Mouse (Mus musculus): Measurements from ENCODE around the gene Rgs10. TPM values are rescaled to one million over a fixed set of nuclear protein-coding genes. Genes with fewer than 3 reads are reported as not detected.

The Rgs10 gene
- 10 to 100 TPM; 46.0 to 47.0 TPM for total RNA-seq (2021)
- long read RNA-seq, experiment 1, transcript Rgs10-201 (5 exons, 880 nt) = major isoform, 19 of 26 reads
- long read RNA-seq, experiment 1, partial matches to known transcripts = 2 of 26 reads
- long read RNA-seq, experiment 1, other reads (novel, unspliced or antisense) = 5 of 26 reads
- long read RNA-seq, experiment 2, transcript Rgs10-201 (5 exons, 880 nt) = major isoform, 26 of 30 reads
- long read RNA-seq, experiment 2, partial matches to known transcripts = 1 of 30 reads
- long read RNA-seq, experiment 2, other reads (novel, unspliced or antisense) = 3 of 30 reads

DNA sequence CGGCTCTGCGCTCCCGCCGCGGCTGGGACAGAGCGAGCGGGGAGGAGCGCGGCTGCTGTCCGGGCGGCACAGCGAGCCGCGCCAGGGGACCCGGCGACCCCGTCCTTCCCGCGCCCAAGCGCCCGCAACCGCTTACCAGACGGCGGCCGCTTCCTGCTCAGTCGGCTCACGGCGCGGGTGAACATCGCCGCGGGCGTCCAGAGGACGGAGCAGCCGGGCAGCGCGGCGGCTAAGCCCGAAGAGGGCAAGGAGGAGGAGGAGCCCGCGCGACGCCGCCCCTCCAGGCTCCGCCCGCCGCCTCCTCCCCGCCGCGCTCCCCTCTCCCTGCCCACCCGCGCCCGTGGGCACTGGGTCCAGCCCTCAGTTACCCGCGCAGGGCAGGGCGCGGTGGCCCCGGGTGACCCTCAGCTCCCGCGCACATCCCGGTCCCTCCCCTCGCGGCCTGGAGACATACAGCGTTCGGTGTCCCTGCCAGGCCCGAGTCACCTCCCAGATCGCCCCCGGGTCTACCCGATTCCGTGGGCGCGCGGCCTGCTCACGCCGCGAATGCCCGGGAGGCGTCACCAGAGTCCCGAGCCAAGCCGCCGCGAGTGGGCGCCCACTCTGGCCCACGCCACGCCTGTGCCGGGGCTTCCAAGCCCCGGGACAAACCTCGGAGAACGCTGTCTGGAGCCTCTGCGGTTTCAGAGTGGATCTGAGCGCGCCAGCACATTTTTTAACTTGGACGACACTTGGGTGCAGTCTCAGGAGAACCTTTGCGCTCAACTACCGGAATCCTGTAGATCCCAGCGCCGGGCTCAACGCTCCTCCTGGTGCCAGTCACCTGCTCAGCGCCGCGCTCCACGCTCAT, at the start of gene Rgs10:
Rgs10 (minus strand) TSS at position 829 of the 850 bp plus-strand sequence.
- peak within 1 kb of the TSS; percentile 13 for H3K27ac ChIP-seq
- H3K4me3 ChIP-seq = peak within 1 kb of the TSS; percentile 51
- no peak; the same call in none of the 2 replicates for TF ChIP-seq CTCF (IDR thresholded peaks at IDR 0.05)
- intact Hi-C loops (cut with DNase I) = loop anchor here (5.0 kb wide), 1 partner anchor 171 kb away; the partner anchor contains the start of gene Tgfb1i1
- peak; percentile 56 to 63 for DNase-seq (ENCODE audit: extremely low spot score in 1 of 2, low spot score in 2 of 2)

DNA sequence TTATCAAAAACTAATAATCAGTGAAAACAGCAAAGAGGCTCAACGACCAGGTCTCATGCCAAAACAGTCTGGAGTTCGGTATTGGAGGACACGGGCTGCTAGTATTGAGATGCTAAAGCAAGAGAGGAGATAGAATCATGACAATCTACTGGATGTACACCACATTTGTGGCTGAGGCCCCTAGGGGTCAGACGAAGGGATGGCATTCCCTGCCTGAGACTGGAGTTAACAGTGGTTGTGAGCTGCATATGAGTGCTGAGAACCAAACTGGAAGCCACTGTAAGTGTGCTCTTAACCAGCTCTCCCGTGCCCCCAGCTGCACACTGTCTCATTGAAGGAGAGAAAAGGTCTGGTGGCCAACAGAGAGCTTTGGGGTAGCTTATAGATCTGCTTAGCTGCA, 43.8 kb upstream of the Rgs10 start:
- Histone ChIP-seq H3K27ac (no peak overlapping the region), H3K4me3 (no peak overlapping the region)
- intact Hi-C loops (cut with DNase I) = no loop called here
- no peak; the same call in 1 of the 2 replicates for TF ChIP-seq CTCF (IDR thresholded peaks at IDR 0.05)
- DNase-seq (ENCODE audit: extremely low spot score in 1 of 2, low spot score in 2 of 2) = no peak

DNA sequence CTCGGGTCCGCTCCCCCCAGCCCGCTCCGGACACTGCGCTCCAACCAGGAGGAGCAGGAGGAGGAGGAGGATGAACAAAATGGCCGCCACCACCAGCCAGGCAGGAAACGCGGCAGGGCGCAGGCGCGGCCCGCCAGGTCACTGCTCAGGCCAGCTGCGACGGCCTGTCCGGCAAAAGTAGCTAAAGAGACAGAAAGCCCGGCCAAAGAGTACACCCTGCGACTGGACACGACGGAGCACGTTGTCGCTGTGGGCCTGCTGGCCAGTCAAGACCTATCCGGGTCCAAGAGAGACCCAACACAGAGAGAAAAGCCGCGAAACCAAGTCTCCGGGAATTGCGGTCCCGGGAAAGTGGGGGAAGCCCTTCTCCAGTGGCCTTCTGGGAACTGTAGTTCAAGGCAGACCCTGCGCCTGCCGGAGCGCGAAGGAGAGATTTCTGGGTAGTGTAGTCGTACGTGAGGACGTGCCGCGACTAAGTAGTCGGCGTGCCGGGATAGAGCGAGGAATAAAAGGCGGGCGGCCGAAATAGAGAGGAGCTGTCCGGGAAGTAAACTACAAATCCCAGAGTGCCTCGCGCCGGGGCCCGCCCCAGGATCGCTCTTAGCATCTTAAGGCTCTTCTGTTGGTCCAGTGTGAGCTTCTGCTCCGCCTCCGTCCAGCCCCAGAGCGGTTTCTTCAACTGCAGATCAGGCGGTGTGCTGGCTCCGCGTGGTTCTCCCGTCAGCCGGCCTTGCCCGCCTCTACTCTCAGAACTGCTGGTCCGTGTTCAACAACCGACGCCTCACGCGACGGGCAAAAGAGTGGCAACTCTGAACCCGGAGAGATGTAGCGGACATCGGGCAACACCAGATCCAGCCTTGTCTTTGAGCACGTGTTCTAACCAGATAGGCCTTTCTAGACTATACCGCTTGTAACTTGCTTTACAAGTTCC, 43.0 kb upstream of the Rgs10 start, which contains the start of gene Tial1:
Tial1 (minus strand) TSS at position 433 of the 931 bp plus-strand sequence.
- intact Hi-C loops (cut with DNase I) = loop anchor here (1.0 to 2.0 kb wide), 2 partner anchors 215 to 229 kb away; partner anchors contain the start of gene Tgfb1i1
- no peak for TF ChIP-seq CTCF (IDR thresholded peaks at IDR 0.05)
- DNase-seq (ENCODE audit: extremely low spot score in 1 of 2, low spot score in 2 of 2) = peak; percentile 97 to 99
- Histone ChIP-seq H3K4me3 (peak within 1 kb of the TSS; percentile 84), H3K27ac (peak within 1 kb of the TSS; percentile 96)

DNA sequence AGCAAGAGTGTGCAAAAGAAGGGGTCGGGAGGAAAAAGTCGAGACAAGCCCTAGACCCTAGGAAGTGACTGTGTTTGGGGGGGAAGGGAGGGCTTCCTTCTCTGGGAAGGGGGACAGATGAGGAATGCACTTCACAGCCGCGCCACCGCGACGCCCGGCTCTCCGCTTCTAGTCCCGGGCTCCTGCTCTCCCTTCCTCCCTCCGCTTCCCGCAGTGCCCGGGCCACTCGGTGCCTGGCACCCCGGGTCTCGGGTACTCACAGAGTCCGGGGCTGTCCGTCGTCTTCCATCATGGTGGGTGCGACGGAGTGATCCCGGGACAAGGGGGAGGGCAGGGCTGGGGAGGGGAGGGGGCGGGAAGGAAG, 42.3 kb upstream of the Rgs10 start:
- TF ChIP-seq CTCF (IDR thresholded peaks at IDR 0.05) = no peak
- Histone ChIP-seq H3K4me3 (peak overlapping the region; percentile 84), H3K27ac (peak overlapping the region; percentile 96)
- intact Hi-C loops (cut with DNase I) = loop anchor here (1.0 to 2.0 kb wide), 2 partner anchors 214 to 229 kb away; partner anchors contain the start of gene Tgfb1i1
- no peak for DNase-seq (ENCODE audit: extremely low spot score in 1 of 2, low spot score in 2 of 2)

GRCm38 (mm10) chr7:128460131-128460864, 41.7 kb upstream of the Rgs10 start:
- intact Hi-C loops (cut with DNase I) = loop anchor here (2.0 kb wide), 1 partner anchor 213 kb away; the partner anchor contains the start of gene Tgfb1i1
- peak; percentile 24 to 27 for DNase-seq (ENCODE audit: extremely low spot score in 1 of 2, low spot score in 2 of 2)
- TF ChIP-seq CTCF (IDR thresholded peaks at IDR 0.05) = no peak
- Histone ChIP-seq H3K27ac (peak overlapping the region; percentile 96), H3K4me3 (peak overlapping the region; percentile 84)

- no peak for TF ChIP-seq CTCF (IDR thresholded peaks at IDR 0.05)
- DNase-seq (ENCODE audit: extremely low spot score in 1 of 2, low spot score in 2 of 2) = no peak
- H3K4me3 ChIP-seq = peak overlapping the region; percentile 84
- intact Hi-C loops (cut with DNase I) = loop anchor here (2.0 kb wide), 1 partner anchor 213 kb away; the partner anchor contains the start of gene Tgfb1i1
- no peak overlapping the region for H3K27ac ChIP-seq
Measured at GRCm38 (mm10) chr7:128459791-128460130, 41.2 kb upstream of the Rgs10 start.

DNA sequence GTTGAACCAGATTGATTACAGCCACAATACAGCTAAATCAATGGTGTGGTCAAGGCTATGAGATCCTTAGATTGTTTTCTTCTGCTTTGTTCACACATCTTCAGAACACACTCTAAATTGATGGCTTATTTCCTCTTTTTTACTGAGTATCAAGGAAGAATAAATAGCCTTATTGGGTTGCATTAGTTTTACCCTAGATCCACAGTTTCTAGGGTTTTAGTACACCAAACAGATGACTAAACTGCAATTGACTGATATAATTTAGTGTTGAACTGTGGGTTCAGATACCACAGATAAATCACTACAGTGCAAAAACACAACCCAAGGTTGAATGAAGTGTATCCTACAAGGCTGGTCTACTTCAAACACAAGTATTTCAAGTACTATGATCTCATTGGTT, 39.5 kb upstream of the Rgs10 start:
- no peak for TF ChIP-seq CTCF (IDR thresholded peaks at IDR 0.05)

DNA sequence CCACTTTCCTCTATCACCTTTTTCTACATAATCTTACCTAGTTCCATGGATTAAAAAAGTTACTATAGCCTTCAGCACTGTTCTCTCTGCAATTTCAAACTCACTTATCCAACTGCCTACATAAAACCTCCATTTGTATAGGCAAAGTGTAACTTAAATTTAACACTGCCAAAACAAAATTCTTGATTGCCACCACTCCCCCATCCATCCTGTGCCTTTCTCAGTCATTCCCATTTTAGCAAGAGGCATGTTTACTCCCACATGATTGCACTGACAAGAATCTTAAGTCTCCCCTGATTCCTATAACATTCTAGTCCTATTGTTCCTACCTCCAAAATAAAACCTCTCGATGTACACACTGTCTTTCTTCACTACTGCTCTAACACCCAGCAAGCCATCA, 34.2 kb upstream of the Rgs10 start:
- TF ChIP-seq CTCF (IDR thresholded peaks at IDR 0.05) = no peak
- DNase-seq (ENCODE audit: extremely low spot score in 1 of 2, low spot score in 2 of 2) = no peak
- intact Hi-C loops (cut with DNase I) = no loop called here
- H3K27ac ChIP-seq = no peak overlapping the region
- H3K4me3 ChIP-seq = no peak overlapping the region

More for the DNA sequence above, 39.5 kb upstream of the Rgs10 start:
- no peak overlapping the region for H3K27ac ChIP-seq
- DNase-seq (ENCODE audit: extremely low spot score in 1 of 2, low spot score in 2 of 2) = no peak
- H3K4me3 ChIP-seq = no peak overlapping the region
- intact Hi-C loops (cut with DNase I) = no loop called here

- TF ChIP-seq CTCF (IDR thresholded peaks at IDR 0.05) = no peak
- DNase-seq (ENCODE audit: extremely low spot score in 1 of 2, low spot score in 2 of 2) = no peak
- no peak overlapping the region for H3K27ac ChIP-seq
- H3K4me3 ChIP-seq = no peak overlapping the region
- intact Hi-C loops (cut with DNase I) = loop anchor here (10.0 kb wide), 1 partner anchor 466 kb away; no protein-coding TSS in a partner anchor
Measured at GRCm38 (mm10) chr7:128440584-128440983, 22.0 kb upstream of the Rgs10 start.

DNA sequence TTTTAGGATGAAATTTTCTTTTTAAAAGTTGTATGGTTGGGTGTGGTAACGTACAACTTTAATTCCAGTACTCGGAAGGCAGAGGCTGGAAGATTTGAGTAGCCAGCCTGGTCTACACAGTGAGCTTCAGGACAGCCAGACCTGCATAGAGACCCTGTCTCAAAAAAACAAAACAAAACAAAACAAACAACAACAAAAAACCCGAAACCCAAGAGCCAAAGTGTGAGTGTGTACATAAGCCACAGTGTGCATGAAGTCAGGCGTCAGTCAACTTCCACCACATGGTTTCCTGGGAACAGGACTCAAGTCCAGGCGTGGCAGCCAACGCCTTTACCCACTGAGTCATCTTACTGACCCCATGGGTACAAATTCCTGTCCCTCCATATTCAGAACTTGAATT, 20.7 kb upstream of the Rgs10 start:
- intact Hi-C loops (cut with DNase I) = loop anchor here (10.0 kb wide), 1 partner anchor 256 kb away; no protein-coding TSS in a partner anchor
- TF ChIP-seq CTCF (IDR thresholded peaks at IDR 0.05) = no peak
- Histone ChIP-seq H3K27ac (no peak overlapping the region), H3K4me3 (no peak overlapping the region)
- DNase-seq (ENCODE audit: extremely low spot score in 1 of 2, low spot score in 2 of 2) = no peak
